Mouse (Mus musculus) stomach, postnatal 0 days (tissue): ENCODE results near the gene Car6.

Experiments
- CTCF ChIP-seq: IDR thresholded peaks from 2 replicates; pipeline ENCODE4 v1.5.1; 2016; ENCODE audit warnings: antibody characterized with exemption, low read depth, mild to moderate bottlenecking, moderate library complexity
- EP300 ChIP-seq: optimal IDR thresholded peaks from 2 replicates; pipeline ENCODE3; 2016; ENCODE audit warnings: antibody characterized with exemption

- TF ChIP-seq EP300: no peak
- TF ChIP-seq CTCF: no peak
These were observed 23.0 kb downstream of the Car6 start for GRCm38 (mm10) chr4:150178131-150178530.
